Comparison of ENCODE assay signal across 12 mouse cellular contexts in genomic region chr5:110486674-110487334, GRCm38 (mm10). TPM values are rescaled to one million over a fixed set of nuclear protein-coding genes. Genes with fewer than 3 reads are reported as not detected.
A peak's percentile ranks its signal among the peaks of the same experiment; 100 is the strongest.
DNase-seq lines count a peak whose midpoint lies in the region; ATAC-seq lines count a peak whose summit lies in the region.
"Had no signal": no experiment of that assay in that cellular context is flagged by ENCODE, and none has a peak within 500 bp of the region (broad histone marks: within the 10 kb centered on the region; RNA-seq: fewer than 3 reads in every experiment).

No protein-coding gene starts in this region.

- H3K27me3 ChIP-seq in forebrain, embryonic 16.5 days (replicated peaks; ENCODE audit: control insufficient read depth, insufficient read depth, low read length), result peaks cover under 1% of the 10 kb centered on the region; the same call in 1 of the 2 replicates
- peaks cover 67% of the 10 kb centered on the region for H3K27me3 ChIP-seq in midbrain, embryonic 12.5 days
- H3K27me3 ChIP-seq in liver, embryonic 12.5 days (replicated peaks), result peaks cover 25% of the 10 kb centered on the region
- H3K27me3 ChIP-seq: CH12.LX had no signal

- H3K4me1 ChIP-seq in forebrain, embryonic 16.5 days (replicated peaks; ENCODE audit: control insufficient read depth, insufficient read depth, low read length), result peaks cover 9% of the 10 kb centered on the region
- peaks cover 20% of the 10 kb centered on the region for H3K4me1 ChIP-seq in midbrain, embryonic 12.5 days
- peaks cover 15% of the 10 kb centered on the region for H3K4me1 ChIP-seq in liver, embryonic 12.5 days

- no peaks in the 10 kb centered on the region for H3K36me3 ChIP-seq in forebrain, embryonic 16.5 days (ENCODE audit: control insufficient read depth, insufficient read depth)
- no peaks in the 10 kb centered on the region for H3K36me3 ChIP-seq in midbrain, embryonic 12.5 days
- no peaks in the 10 kb centered on the region for H3K36me3 ChIP-seq in liver, embryonic 12.5 days
- H3K36me3 ChIP-seq: embryonic facial prominence, embryonic 13.5 days had no signal

- WGBS in forebrain, embryonic 16.5 days, result 10% methylated on average over 5 of the region's 5 CpGs
- 5% methylated on average over 5 of the region's 5 CpGs for WGBS in midbrain, embryonic 12.5 days
- 54% methylated on average over 5 of the region's 5 CpGs for WGBS in liver, embryonic 12.5 days (ENCODE audit: insufficient replicate concordance)

- H3K27ac ChIP-seq in forebrain, embryonic 16.5 days (ENCODE audit: low read length), result no peak overlapping the region
- H3K27ac ChIP-seq in midbrain, embryonic 12.5 days (replicated peaks), result peak overlapping the region; percentile 75
- H3K27ac ChIP-seq in liver, embryonic 12.5 days, result no peak overlapping the region
- H3K27ac ChIP-seq: embryonic facial prominence, embryonic 13.5 days had no signal

- no peak overlapping the region for H3K4me3 ChIP-seq in forebrain, embryonic 16.5 days (replicated peaks; ENCODE audit: low read length)
- no peak overlapping the region for H3K4me3 ChIP-seq in midbrain, embryonic 12.5 days
- no peak overlapping the region for H3K4me3 ChIP-seq in liver, embryonic 12.5 days
- H3K4me3 ChIP-seq: embryonic facial prominence, embryonic 13.5 days had no signal

- H3K4me2 ChIP-seq in forebrain, embryonic 16.5 days (ENCODE audit: low read length), result no peak overlapping the region
- H3K4me2 ChIP-seq in midbrain, embryonic 12.5 days (replicated peaks), result peak overlapping the region; percentile 18; the same call in 1 of the 2 replicates
- no peak overlapping the region for H3K4me2 ChIP-seq in liver, embryonic 12.5 days
- H3K4me2 ChIP-seq: embryonic facial prominence, embryonic 13.5 days had no signal

- no peaks in the 10 kb centered on the region for H3K9me3 ChIP-seq in forebrain, embryonic 16.5 days (ENCODE audit: control insufficient read depth, low read length)
- no peaks in the 10 kb centered on the region for H3K9me3 ChIP-seq in midbrain, embryonic 12.5 days
- H3K9me3 ChIP-seq in liver, embryonic 12.5 days (replicated peaks), result no peaks in the 10 kb centered on the region
- H3K9me3 ChIP-seq: embryonic facial prominence, embryonic 13.5 days had no signal

- peak; percentile 84 for ATAC-seq in forebrain, embryonic 16.5 days
- peak; percentile 92 for ATAC-seq in midbrain, embryonic 12.5 days (ENCODE audit: low FRiP score, low read depth)
- no peak for ATAC-seq in liver, embryonic 12.5 days

- DNase-seq in lung, postnatal 25 days (ENCODE audit: low spot score), result peak; percentile 13
- DNase-seq in lung, postnatal 14 days, result no peak
- no peak for DNase-seq in right cerebral cortex, adult 2 months (ENCODE audit: low spot score in 2 of 2)
- no peak for DNase-seq in right cerebral cortex, postnatal 4 days
- DNase-seq in kidney, postnatal 14 days, result no peak
- DNase-seq: kidney, postnatal 10 days had no signal

- H3K9ac ChIP-seq in forebrain, embryonic 16.5 days (replicated peaks; ENCODE audit: low read depth, low read length), result 0 out of 2 replicates have a peak overlapping the region, but pooled peaks have one; percentile 6
- H3K9ac ChIP-seq in midbrain, embryonic 12.5 days (replicated peaks), result no peak overlapping the region
- H3K9ac ChIP-seq in liver, embryonic 12.5 days, result no peak overlapping the region
- H3K9ac ChIP-seq: embryonic facial prominence, embryonic 13.5 days had no signal

RNA-seq across cellular contexts. Expression of gene Fbrsl1, which starts 38.5 kb away (rescaled TPM):
- polyA plus RNA-seq in forebrain, embryonic 16.5 days (2015; fragmentation: Nextera tagmentation; extraction: Ambion mirVana), result 19.7 and 23.9 TPM in 2 replicates
- 23.8 and 24.0 TPM in 2 replicates for polyA plus RNA-seq in midbrain, embryonic 12.5 days (2016; fragmentation: Nextera tagmentation; extraction: Ambion mirVana)
- 9.8 TPM in 2 replicates for polyA plus RNA-seq in liver, embryonic 12.5 days (2016; fragmentation: Nextera tagmentation; extraction: Ambion mirVana)

RNA-seq across cellular contexts. Expression of gene Galnt9, which starts 57.4 kb away (rescaled TPM):
- polyA plus RNA-seq in forebrain, embryonic 16.5 days (2015; fragmentation: Nextera tagmentation; extraction: Ambion mirVana), result 13.9 and 15.5 TPM in 2 replicates
- 8.4 and 10.9 TPM in 2 replicates for polyA plus RNA-seq in midbrain, embryonic 12.5 days (2016; fragmentation: Nextera tagmentation; extraction: Ambion mirVana)
- not detected in 2 replicates for polyA plus RNA-seq in liver, embryonic 12.5 days (2016; fragmentation: Nextera tagmentation; extraction: Ambion mirVana)
- polyA plus RNA-seq: limb, embryonic 11.5 days had no signal
